Mouse (Mus musculus) liver, embryonic 16.5 days (tissue): ENCODE data around the gene 4930513O06Rik. TPM values are rescaled to one million over a fixed set of nuclear protein-coding genes. Genes with fewer than 3 reads are reported as not detected.

ENCODE experiments used
- ATAC-seq: fragments of 200-750 bp; cut with Nextera tagmentation; 2 replicates; pipeline ENCODE4 v1.8.0; 2017; ENCODE audit warnings: low read depth, mild to moderate bottlenecking, moderate number of reproducible peaks, moderate library complexity
- H3K27ac ChIP-seq: fragments of 300-500 bp; sonication (generic); 2 replicates; pipeline ENCODE4 v1.5.1; 2014; ENCODE audit warnings: mild to moderate bottlenecking, low read length
- H3K27me3 ChIP-seq: fragments of 300-500 bp; sonication (generic); 2 replicates; pipeline ENCODE4 v1.6.1; 2014; ENCODE audit warnings: low read depth, low read length, mixed read lengths; ENCODE audit not compliant: control insufficient read depth, insufficient read depth
- H3K36me3 ChIP-seq: fragments of 300-500 bp; sonication (generic); 2 replicates; pipeline ENCODE4 v1.6.1; 2014; ENCODE audit warnings: mild to moderate bottlenecking; ENCODE audit not compliant: control insufficient read depth, insufficient read depth
- H3K4me1 ChIP-seq: fragments of 300-500 bp; sonication (generic); 2 replicates; pipeline ENCODE4 v1.6.1; 2014; ENCODE audit warnings: low read depth, low read length, mixed read lengths; ENCODE audit not compliant: control insufficient read depth
- H3K4me2 ChIP-seq: fragments of 300-500 bp; sonication (generic); 2 replicates; pipeline ENCODE4 v1.6.1; 2014; ENCODE audit warnings: low read depth, low read length, mixed read lengths
- H3K4me3 ChIP-seq: fragments of 300-500 bp; sonication (generic); 2 replicates; pipeline ENCODE4 v1.5.1; 2014; ENCODE audit warnings: low read depth, mild to moderate bottlenecking, low read length
- H3K9ac ChIP-seq: fragments of 300-500 bp; sonication (generic); 2 replicates; pipeline ENCODE4 v1.6.1; 2014; ENCODE audit warnings: low read depth, low read length
- H3K9me3 ChIP-seq: fragments of 300-500 bp; sonication (generic); replicated peaks from 2 replicates; pipeline ENCODE4 v1.6.1; 2016; ENCODE audit warnings: low read length; ENCODE audit not compliant: control insufficient read depth
- WGBS: fragments of 180-500 bp; shearing (Covaris S2); extraction: QIAGEN DNeasy Blood & Tissue Kit; methylation state at CpG from one replicate; pipeline ENCODE4 v1.1.7; 2014; ENCODE audit not compliant: insufficient replicate concordance; 5-methylcytosine and 5-hydroxymethylcytosine counted together
- polyA plus RNA-seq: library from polyadenylated mRNA; unstranded; fragments of >200 nt; fragmentation: Nextera tagmentation; extraction: Ambion mirVana; gene quantifications from 2 replicates; pipeline ENCODE4 v1.2.1, GENCODE M21; 2015

The 4930513O06Rik gene
- polyA plus RNA-seq = 0.23 TPM in 1 of 2 replicates, not detected in the other

GRCm38 (mm10) chrX:139085943-139086342, at the start of gene 4930513O06Rik:
TSS of gene 4930513O06Rik (plus strand) at chrX:139086243.
- Histone ChIP-seq H3K4me1 (no peaks in the 10 kb centered on the region), H3K27me3 (no peaks in the 10 kb centered on the region), H3K4me3 (no peak within 1 kb of the TSS), H3K4me2 (no peak within 1 kb of the TSS), H3K9me3 (no peaks in the 10 kb centered on the region), H3K27ac (no peak within 1 kb of the TSS), H3K36me3 (no peaks in the 10 kb centered on the region), H3K9ac (no peak within 1 kb of the TSS)
- no peak for ATAC-seq
- 71% methylated on average over 1 of the region's 1 CpGs for WGBS

- H3K9me3 ChIP-seq = no peaks in the 10 kb centered on the region
- no peak overlapping the region for H3K4me3 ChIP-seq
- no peaks in the 10 kb centered on the region for H3K36me3 ChIP-seq
- no peaks in the 10 kb centered on the region for H3K27me3 ChIP-seq
- 65% methylated on average over 1 of the region's 1 CpGs for WGBS
- ATAC-seq = no peak
- H3K4me2 ChIP-seq = no peak overlapping the region
- no peaks in the 10 kb centered on the region for H3K4me1 ChIP-seq
- no peak overlapping the region for H3K9ac ChIP-seq
- no peak overlapping the region for H3K27ac ChIP-seq
Observed at GRCm38 (mm10) chrX:139037666-139038065, 48.4 kb upstream of the 4930513O06Rik start.

GRCm38 (mm10) chrX:139039314-139039713, 46.7 kb upstream of the 4930513O06Rik start:
- Histone ChIP-seq H3K36me3 (no peaks in the 10 kb centered on the region), H3K27me3 (no peaks in the 10 kb centered on the region)
- WGBS = 38% methylated on average over 2 of the region's 2 CpGs

GRCm38 (mm10) chrX:139041148-139041547, 44.9 kb upstream of the 4930513O06Rik start:
- H3K4me1 ChIP-seq = no peaks in the 10 kb centered on the region

More at GRCm38 (mm10) chrX:139039314-139039713, 46.7 kb upstream of the 4930513O06Rik start:
- Histone ChIP-seq H3K27ac (no peak overlapping the region), H3K4me3 (no peak overlapping the region), H3K9me3 (no peaks in the 10 kb centered on the region), H3K4me1 (no peaks in the 10 kb centered on the region), H3K4me2 (no peak overlapping the region), H3K9ac (no peak overlapping the region)
- peak; percentile 85 for ATAC-seq

GRCm38 (mm10) chrX:139051976-139052375, 34.1 kb upstream of the 4930513O06Rik start:
- no peaks in the 10 kb centered on the region for H3K4me1 ChIP-seq
- H3K9ac ChIP-seq = no peak overlapping the region
- H3K4me2 ChIP-seq = no peak overlapping the region
- no peaks in the 10 kb centered on the region for H3K9me3 ChIP-seq
- no peak overlapping the region for H3K27ac ChIP-seq
- ATAC-seq = 0 out of 2 replicates have a peak, but pooled peaks have one; percentile 27
- H3K4me3 ChIP-seq = no peak overlapping the region
- 25% methylated on average over 1 of the region's 1 CpGs for WGBS
- no peaks in the 10 kb centered on the region for H3K27me3 ChIP-seq
- no peaks in the 10 kb centered on the region for H3K36me3 ChIP-seq

More at GRCm38 (mm10) chrX:139041148-139041547, 44.9 kb upstream of the 4930513O06Rik start:
- no peak overlapping the region for H3K9ac ChIP-seq
- H3K27me3 ChIP-seq = no peaks in the 10 kb centered on the region
- no peak overlapping the region for H3K27ac ChIP-seq
- H3K4me3 ChIP-seq = no peak overlapping the region
- H3K9me3 ChIP-seq = no peaks in the 10 kb centered on the region
- ATAC-seq = no peak
- 52% methylated on average over 1 of the region's 1 CpGs for WGBS
- no peak overlapping the region for H3K4me2 ChIP-seq
- H3K36me3 ChIP-seq = no peaks in the 10 kb centered on the region

GRCm38 (mm10) chrX:139053149-139053548, 32.9 kb upstream of the 4930513O06Rik start:
- no peak overlapping the region for H3K9ac ChIP-seq
- H3K9me3 ChIP-seq = no peaks in the 10 kb centered on the region
- no peaks in the 10 kb centered on the region for H3K4me1 ChIP-seq
- 76% methylated on average over 1 of the region's 1 CpGs for WGBS
- H3K27me3 ChIP-seq = no peaks in the 10 kb centered on the region
- H3K36me3 ChIP-seq = no peaks in the 10 kb centered on the region
- H3K4me2 ChIP-seq = no peak overlapping the region
- no peak overlapping the region for H3K4me3 ChIP-seq
- no peak overlapping the region for H3K27ac ChIP-seq
- ATAC-seq = peak; percentile 37; the same call in 1 of the 2 replicates

GRCm38 (mm10) chrX:139064078-139064477, 22.0 kb upstream of the 4930513O06Rik start:
- no peaks in the 10 kb centered on the region for H3K4me1 ChIP-seq
- ATAC-seq = no peak
- no peaks in the 10 kb centered on the region for H3K9me3 ChIP-seq
- H3K27ac ChIP-seq = no peak overlapping the region
- no peak overlapping the region for H3K9ac ChIP-seq
- H3K27me3 ChIP-seq = no peaks in the 10 kb centered on the region
- H3K4me2 ChIP-seq = no peak overlapping the region
- no peak overlapping the region for H3K4me3 ChIP-seq
- no peaks in the 10 kb centered on the region for H3K36me3 ChIP-seq
- 55% methylated on average over 5 of the region's 5 CpGs for WGBS

GRCm38 (mm10) chrX:139078493-139078892, 7.5 kb upstream of the 4930513O06Rik start:
- H3K9me3 ChIP-seq = no peaks in the 10 kb centered on the region
- H3K4me3 ChIP-seq = no peak overlapping the region
- no peaks in the 10 kb centered on the region for H3K36me3 ChIP-seq
- 63% methylated on average over 2 of the region's 2 CpGs for WGBS
- H3K4me1 ChIP-seq = no peaks in the 10 kb centered on the region
- no peak for ATAC-seq
- H3K27me3 ChIP-seq = no peaks in the 10 kb centered on the region; the same call in 1 of the 2 replicates
- H3K27ac ChIP-seq = no peak overlapping the region
- H3K4me2 ChIP-seq = no peak overlapping the region
- H3K9ac ChIP-seq = no peak overlapping the region

GRCm38 (mm10) chrX:139085077-139085476, 966 bp upstream of the 4930513O06Rik start, which contains the start of gene Serpina7:
TSS of gene Serpina7 (minus strand) at chrX:139085236.
- no peaks in the 10 kb centered on the region for H3K36me3 ChIP-seq
- no peaks in the 10 kb centered on the region for H3K27me3 ChIP-seq
- no peak within 1 kb of the TSS for H3K4me2 ChIP-seq
- no peak for ATAC-seq
- no peak within 1 kb of the TSS for H3K4me3 ChIP-seq
- H3K4me1 ChIP-seq = no peaks in the 10 kb centered on the region
- H3K9me3 ChIP-seq = no peaks in the 10 kb centered on the region
- H3K9ac ChIP-seq = no peak within 1 kb of the TSS
- H3K27ac ChIP-seq = no peak within 1 kb of the TSS
